Mouse (Mus musculus) c-Kit-positive CD71-positive TER-119-positive erythroid progenitor cells, embryonic 14.5 days (primary cell): ENCODE measurements around the gene Fgfbp3.
"Not testable (repeated sequence)": the region's sequence is repeated elsewhere in the genome, so short reads cannot be mapped to it uniquely, and the experiment has no call there.

Experiments used
- DNase-seq: peaks from one replicate; pipeline ENCODE4 v3.0.0-alpha.2; 2013; ENCODE audit warnings: low spot score

Fgfbp3 gene

GRCm38 (mm10) chr19:36910424-36911045 is 8.9 kb downstream of the Fgfbp3 start:
- no peak for DNase-seq

GRCm38 (mm10) chr19:36909676-36910292 is 9.6 kb downstream of the Fgfbp3 start:
- DNase-seq, result peak; percentile 80

GRCm38 (mm10) chr19:36909150-36909549 is 10.3 kb downstream of the Fgfbp3 start:
- DNase-seq, result no peak

GRCm38 (mm10) chr19:36904211-36905007 is 15.0 kb downstream of the Fgfbp3 start:
- no peak for DNase-seq

GRCm38 (mm10) chr19:36903377-36903776 is 16.0 kb downstream of the Fgfbp3 start:
- DNase-seq, result no peak

- DNase-seq, result no peak
Measured at GRCm38 (mm10) chr19:36897778-36898177, 21.6 kb downstream of the Fgfbp3 start.

GRCm38 (mm10) chr19:36896791-36897569 is 22.4 kb downstream of the Fgfbp3 start:
- DNase-seq, result no peak

GRCm38 (mm10) chr19:36891746-36892145 is 27.7 kb downstream of the Fgfbp3 start:
- no peak for DNase-seq

GRCm38 (mm10) chr19:36887706-36888105 is 31.7 kb downstream of the Fgfbp3 start:
- no peak for DNase-seq

- DNase-seq, result no peak
Measured at GRCm38 (mm10) chr19:36886316-36886715, 33.1 kb downstream of the Fgfbp3 start.

GRCm38 (mm10) chr19:36883119-36883518 is 36.3 kb downstream of the Fgfbp3 start:
- peak; percentile 21 for DNase-seq

GRCm38 (mm10) chr19:36878743-36879495 is 40.5 kb downstream of the Fgfbp3 start:
- no peak for DNase-seq

- DNase-seq, result no peak
Measured at GRCm38 (mm10) chr19:36877329-36877728, 42.1 kb downstream of the Fgfbp3 start.

GRCm38 (mm10) chr19:36874651-36875050 is 44.8 kb downstream of the Fgfbp3 start:
- no peak for DNase-seq

- not testable (repeated sequence) for DNase-seq
Measured at GRCm38 (mm10) chr19:36868675-36869074, 50.7 kb downstream of the Fgfbp3 start.
